Mouse (Mus musculus): ENCODE measurements around the gene Gan. TPM values are rescaled to one million over a fixed set of nuclear protein-coding genes. Genes with fewer than 3 reads are reported as not detected.
A peak's percentile ranks its signal among the peaks of the same experiment; 100 is the strongest.

Gan gene
- total and polyA plus RNA-seq, 3 experiments: 1.8 to 11.7 (median 5.0) TPM

GRCm38 (mm10) chr8:117183664-117184377, 25.9 kb downstream of the Gan start:
- Histone ChIP-seq H3K36me3 (replicated peaks) (peaks cover 83% of the 10 kb centered on the region), H3K9me3 (replicated peaks) (no peaks in the 10 kb centered on the region), H3K4me1 (ENCODE audit: insufficient read depth, low read depth, low read length) (no peaks in the 10 kb centered on the region), H3K4me3 (ENCODE audit: low read depth, low read length) (no peak overlapping the region), H3K27me3 (ENCODE audit: insufficient read depth, low read length) (no peaks in the 10 kb centered on the region)
- TF ChIP-seq GATA1 (IDR thresholded peaks at IDR 0.05; ENCODE audit: borderline replicate concordance, low read length) (no peak), GATA2 (IDR thresholded peaks at IDR 0.05; ENCODE audit: borderline replicate concordance, low read depth, low read length) (no peak), TAL1 (conservative IDR thresholded peaks at IDR 0.05; ENCODE audit: low read depth, low read length) (no peak), CTCF (IDR thresholded peaks at IDR 0.05; ENCODE audit: low read depth, low read length) (no peak), POLR2AphosphoS5 (IDR thresholded peaks at IDR 0.05; ENCODE audit: insufficient replicate concordance, low read depth, low read length) (no peak)
- ATAC-seq (ENCODE audit: extremely low read depth, insufficient number of reproducible peaks, low FRiP score, poor library complexity, severe bottlenecking): no peak
- DNase-seq (ENCODE audit: low spot score): no peak

DNA sequence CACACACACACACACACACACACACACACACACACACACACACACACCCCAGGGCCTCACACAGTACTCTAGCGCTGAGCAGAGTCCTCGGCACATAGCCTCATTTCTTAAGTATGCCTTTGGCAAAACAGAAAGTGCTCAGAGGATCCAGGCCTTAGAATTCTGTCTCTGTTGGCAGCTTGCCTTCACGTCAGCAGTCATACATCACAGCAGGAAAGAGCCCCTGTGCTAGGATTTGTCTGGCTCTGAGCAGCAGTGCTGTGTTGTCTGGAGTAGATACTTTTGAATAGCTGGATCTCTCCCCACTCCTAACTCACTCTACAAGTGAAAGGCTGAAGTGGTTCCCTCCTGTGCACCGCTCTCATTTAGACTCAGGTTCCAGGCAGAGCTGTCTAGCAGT, 36.4 kb downstream of the Gan start:
- TF ChIP-seq POLR2AphosphoS5 (IDR thresholded peaks at IDR 0.05; ENCODE audit: insufficient replicate concordance, low read depth, low read length): no peak
- no peak for TF ChIP-seq TAL1 (conservative IDR thresholded peaks at IDR 0.05; ENCODE audit: low read depth, low read length)
- no peak for TF ChIP-seq GATA2 (IDR thresholded peaks at IDR 0.05; ENCODE audit: borderline replicate concordance, low read depth, low read length)
- TF ChIP-seq GATA1 (IDR thresholded peaks at IDR 0.05; ENCODE audit: borderline replicate concordance, low read length): no peak
- TF ChIP-seq CTCF (IDR thresholded peaks at IDR 0.05; ENCODE audit: low read depth, low read length): no peak
- DNase-seq (ENCODE audit: low spot score) (no peak), ATAC-seq (ENCODE audit: extremely low read depth, insufficient number of reproducible peaks, low FRiP score, poor library complexity, severe bottlenecking) (no peak)
- Histone ChIP-seq H3K4me3 (ENCODE audit: low read depth, low read length) (no peak overlapping the region), H3K27me3 (ENCODE audit: insufficient read depth, low read length) (no peaks in the 10 kb centered on the region), H3K9me3 (replicated peaks) (no peaks in the 10 kb centered on the region), H3K36me3 (replicated peaks) (peaks cover 96% of the 10 kb centered on the region), H3K4me1 (ENCODE audit: insufficient read depth, low read depth, low read length) (peaks cover 20% of the 10 kb centered on the region; the same call in 1 of the 2 replicates)

DNA sequence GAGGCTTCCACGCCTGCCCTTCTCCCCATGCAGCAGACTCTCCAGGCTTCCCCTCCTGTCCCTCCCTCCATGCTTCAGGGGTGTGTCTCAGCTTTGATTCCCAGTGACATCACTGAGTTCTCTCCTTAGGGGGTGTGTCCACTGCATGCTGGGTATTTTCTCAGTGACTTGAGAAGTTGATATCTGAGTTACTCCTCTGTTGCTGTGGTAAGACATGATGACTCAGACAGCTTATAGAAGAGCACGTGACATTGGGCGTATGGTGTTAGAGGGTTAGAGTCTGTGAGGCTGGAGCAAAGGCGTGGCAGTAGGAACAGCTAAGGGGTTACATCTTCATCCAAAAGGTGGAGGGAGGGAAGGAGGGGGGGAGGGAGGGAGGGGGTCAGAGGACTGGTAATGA, 38.7 kb downstream of the Gan start:
- Histone ChIP-seq H3K27me3 (ENCODE audit: insufficient read depth, low read length) (no peaks in the 10 kb centered on the region), H3K9me3 (replicated peaks) (no peaks in the 10 kb centered on the region), H3K4me3 (ENCODE audit: low read depth, low read length) (no peak overlapping the region), H3K36me3 (replicated peaks) (peaks cover 96% of the 10 kb centered on the region), H3K4me1 (ENCODE audit: insufficient read depth, low read depth, low read length) (peaks cover 33% of the 10 kb centered on the region)
- no peak for TF ChIP-seq CTCF (IDR thresholded peaks at IDR 0.05; ENCODE audit: low read depth, low read length)
- TF ChIP-seq TAL1 (conservative IDR thresholded peaks at IDR 0.05; ENCODE audit: low read depth, low read length): no peak
- TF ChIP-seq GATA1 (IDR thresholded peaks at IDR 0.05; ENCODE audit: borderline replicate concordance, low read length): no peak
- TF ChIP-seq GATA2 (IDR thresholded peaks at IDR 0.05; ENCODE audit: borderline replicate concordance, low read depth, low read length): no peak
- TF ChIP-seq POLR2AphosphoS5 (IDR thresholded peaks at IDR 0.05; ENCODE audit: insufficient replicate concordance, low read depth, low read length): no peak
- peak; percentile 50; the same call in 1 of the 2 replicates for ATAC-seq (ENCODE audit: extremely low read depth, insufficient number of reproducible peaks, low FRiP score, poor library complexity, severe bottlenecking)
- no peak for DNase-seq (ENCODE audit: low spot score)

DNA sequence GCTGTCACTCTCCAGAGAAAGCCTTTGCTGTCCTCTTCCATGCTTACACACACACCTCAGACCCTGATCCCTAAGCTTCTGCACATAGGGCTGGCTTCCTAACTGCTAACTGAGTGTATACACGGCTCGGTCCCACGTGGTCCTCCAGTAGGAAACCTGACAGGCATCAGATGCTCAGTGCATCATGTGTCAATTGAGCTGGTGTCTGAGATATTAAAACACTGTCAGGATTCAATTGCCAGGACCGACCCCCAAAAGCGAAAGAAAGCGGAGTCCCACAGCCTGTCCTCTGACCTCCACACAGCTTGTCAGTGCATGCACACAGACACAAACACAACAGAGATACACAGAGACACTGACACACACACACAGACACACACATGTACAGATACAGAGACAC, 39.6 kb downstream of the Gan start:
- Histone ChIP-seq H3K4me3 (ENCODE audit: low read depth, low read length) (no peak overlapping the region), H3K4me1 (ENCODE audit: insufficient read depth, low read depth, low read length) (peaks cover 36% of the 10 kb centered on the region), H3K9me3 (replicated peaks) (no peaks in the 10 kb centered on the region), H3K27me3 (ENCODE audit: insufficient read depth, low read length) (no peaks in the 10 kb centered on the region), H3K36me3 (replicated peaks) (peaks cover 98% of the 10 kb centered on the region)
- TF ChIP-seq POLR2AphosphoS5 (IDR thresholded peaks at IDR 0.05; ENCODE audit: insufficient replicate concordance, low read depth, low read length) (no peak), GATA1 (IDR thresholded peaks at IDR 0.05; ENCODE audit: borderline replicate concordance, low read length) (no peak), TAL1 (conservative IDR thresholded peaks at IDR 0.05; ENCODE audit: low read depth, low read length) (no peak), CTCF (IDR thresholded peaks at IDR 0.05; ENCODE audit: low read depth, low read length) (no peak), GATA2 (IDR thresholded peaks at IDR 0.05; ENCODE audit: borderline replicate concordance, low read depth, low read length) (no peak)
- no peak for ATAC-seq (ENCODE audit: extremely low read depth, insufficient number of reproducible peaks, low FRiP score, poor library complexity, severe bottlenecking)
- DNase-seq (ENCODE audit: low spot score): no peak

DNA sequence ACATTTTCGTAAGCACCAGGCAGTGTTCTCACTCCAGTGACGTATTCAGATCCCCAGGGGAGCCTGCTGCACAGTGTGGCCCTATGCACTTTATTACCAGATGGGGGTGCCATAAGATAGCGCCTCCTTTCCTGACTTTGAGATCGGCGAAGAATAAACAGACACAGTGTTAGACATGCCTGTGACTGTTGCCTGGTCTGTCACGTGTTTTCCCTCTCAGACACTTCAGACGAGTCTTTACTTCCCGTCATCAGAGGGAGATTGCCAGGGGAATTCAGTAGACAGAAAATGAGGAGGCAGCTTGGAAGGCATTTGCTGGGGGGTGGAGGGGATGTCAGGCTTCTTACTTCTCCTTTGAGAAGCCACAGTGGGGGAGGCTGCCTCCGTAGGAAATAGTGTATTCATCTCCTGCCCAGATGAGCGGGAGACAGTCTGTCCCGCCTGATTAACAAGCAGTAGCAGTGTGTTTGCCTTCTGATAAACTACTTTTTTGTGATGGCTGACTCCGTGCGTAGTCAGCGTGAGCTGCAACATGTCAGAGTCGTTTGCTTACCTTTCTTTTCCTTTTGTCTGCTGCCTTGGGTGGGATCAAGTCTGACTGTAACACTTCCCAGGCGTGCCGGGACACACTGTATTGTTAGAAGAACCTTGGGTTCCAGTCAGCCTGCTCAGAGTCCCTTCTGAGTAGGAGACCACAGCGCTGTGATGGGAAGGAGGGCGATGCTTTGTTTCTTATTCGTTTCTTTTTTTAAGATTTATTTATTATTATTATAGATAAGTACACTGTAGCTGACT, 40.4 kb downstream of the Gan start:
- peaks cover 36% of the 10 kb centered on the region for H3K4me1 ChIP-seq (ENCODE audit: insufficient read depth, low read depth, low read length)
- H3K4me3 ChIP-seq (ENCODE audit: low read depth, low read length): no peak overlapping the region

DNA sequence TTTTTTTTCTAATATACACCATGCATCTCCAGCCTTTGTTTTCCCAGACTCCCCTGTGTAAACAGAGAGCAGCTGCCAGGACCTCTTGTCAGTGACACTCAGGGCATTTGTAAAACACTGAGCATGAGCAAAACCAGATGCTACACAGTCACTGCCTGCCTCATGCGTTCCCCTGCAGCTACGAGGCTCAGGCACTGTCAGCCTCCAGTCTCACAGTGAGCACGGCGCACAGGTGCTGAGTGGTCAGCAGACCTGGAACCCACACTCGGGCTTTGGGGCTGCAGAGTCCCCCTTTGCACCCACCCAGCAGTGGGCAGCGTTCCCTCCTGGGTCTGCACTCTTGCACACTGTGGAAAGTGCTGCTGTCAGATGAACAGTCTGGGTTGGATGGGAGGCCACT, 41.7 kb downstream of the Gan start:
- Histone ChIP-seq H3K36me3 (replicated peaks) (peaks cover 95% of the 10 kb centered on the region), H3K4me1 (ENCODE audit: insufficient read depth, low read depth, low read length) (peaks cover 36% of the 10 kb centered on the region), H3K27me3 (ENCODE audit: insufficient read depth, low read length) (no peaks in the 10 kb centered on the region), H3K9me3 (replicated peaks) (no peaks in the 10 kb centered on the region), H3K4me3 (ENCODE audit: low read depth, low read length) (no peak overlapping the region)
- DNase-seq (ENCODE audit: low spot score) (no peak), ATAC-seq (ENCODE audit: extremely low read depth, insufficient number of reproducible peaks, low FRiP score, poor library complexity, severe bottlenecking) (no peak)
- no peak for TF ChIP-seq GATA2 (IDR thresholded peaks at IDR 0.05; ENCODE audit: borderline replicate concordance, low read depth, low read length)
- TF ChIP-seq CTCF (IDR thresholded peaks at IDR 0.05; ENCODE audit: low read depth, low read length): no peak
- no peak for TF ChIP-seq POLR2AphosphoS5 (IDR thresholded peaks at IDR 0.05; ENCODE audit: insufficient replicate concordance, low read depth, low read length)
- TF ChIP-seq GATA1 (IDR thresholded peaks at IDR 0.05; ENCODE audit: borderline replicate concordance, low read length): no peak
- no peak for TF ChIP-seq TAL1 (conservative IDR thresholded peaks at IDR 0.05; ENCODE audit: low read depth, low read length)

More for the DNA sequence above, 40.4 kb downstream of the Gan start:
- ATAC-seq (ENCODE audit: extremely low read depth, insufficient number of reproducible peaks, low FRiP score, poor library complexity, severe bottlenecking): peak; percentile 76
- TF ChIP-seq TAL1 (conservative IDR thresholded peaks at IDR 0.05; ENCODE audit: low read depth, low read length) (no peak; the same call in 1 of the 2 replicates), CTCF (IDR thresholded peaks at IDR 0.05; ENCODE audit: low read depth, low read length) (no peak), GATA1 (IDR thresholded peaks at IDR 0.05; ENCODE audit: borderline replicate concordance, low read length) (no peak), GATA2 (IDR thresholded peaks at IDR 0.05; ENCODE audit: borderline replicate concordance, low read depth, low read length) (no peak)
- DNase-seq (ENCODE audit: low spot score): peak; percentile 37
- H3K9me3 ChIP-seq (replicated peaks): no peaks in the 10 kb centered on the region
- H3K27me3 ChIP-seq (ENCODE audit: insufficient read depth, low read length): no peaks in the 10 kb centered on the region
- peaks cover 95% of the 10 kb centered on the region for H3K36me3 ChIP-seq (replicated peaks)

Data from G1E (cell line).